Mouse (Mus musculus): ENCODE results near the gene Kdm2a.

DNA sequence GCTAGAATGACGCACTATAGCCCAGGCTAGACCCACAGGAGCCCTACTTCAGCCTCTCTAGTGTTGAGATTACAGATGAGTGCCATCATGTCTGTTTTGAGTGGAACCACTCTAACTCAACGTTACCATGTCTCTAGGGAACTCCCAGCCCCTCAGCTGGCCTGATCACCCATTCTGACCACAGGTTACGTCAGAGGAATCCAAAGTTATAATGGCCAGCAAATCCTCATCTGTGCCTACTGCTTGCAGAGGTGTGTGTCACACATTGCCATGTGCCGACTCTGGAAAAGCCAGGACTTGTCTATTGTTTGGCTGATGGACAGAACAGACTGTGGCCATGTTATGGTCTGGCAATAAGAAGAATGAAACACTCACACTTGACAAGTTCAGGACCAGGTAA lies 102.7 kb downstream of the Kdm2a start:
- TF ChIP-seq CTCF (conservative IDR thresholded peaks at IDR 0.05; ENCODE audit: insufficient read depth, insufficient read length, low read depth, low read length) (no peak), POLR2A (IDR thresholded peaks at IDR 0.05; ENCODE audit: low read depth, low read length) (no peak)

Measured in kidney, adult 2 months (tissue).